Mouse (Mus musculus) urinary bladder, postnatal 4 days (tissue): ENCODE results near the gene Dhx16.
"Not testable (repeated sequence)": the region's sequence is repeated elsewhere in the genome, so short reads cannot be mapped to it uniquely, and the experiment has no call there.

Experiments used
- DNase-seq, 2 experiments: peaks; one replicate each; pipeline ENCODE4 v3.0.0; 2021 to 2022; ENCODE audit warnings: low spot score in 2 of 2

Dhx16 gene

GRCm38 (mm10) chr17:35920384-35920783, 40.8 kb downstream of the Dhx16 start:
- no peak for DNase-seq

- DNase-seq: no peak
Observed at GRCm38 (mm10) chr17:35920862-35921562, 41.4 kb downstream of the Dhx16 start.

DNA sequence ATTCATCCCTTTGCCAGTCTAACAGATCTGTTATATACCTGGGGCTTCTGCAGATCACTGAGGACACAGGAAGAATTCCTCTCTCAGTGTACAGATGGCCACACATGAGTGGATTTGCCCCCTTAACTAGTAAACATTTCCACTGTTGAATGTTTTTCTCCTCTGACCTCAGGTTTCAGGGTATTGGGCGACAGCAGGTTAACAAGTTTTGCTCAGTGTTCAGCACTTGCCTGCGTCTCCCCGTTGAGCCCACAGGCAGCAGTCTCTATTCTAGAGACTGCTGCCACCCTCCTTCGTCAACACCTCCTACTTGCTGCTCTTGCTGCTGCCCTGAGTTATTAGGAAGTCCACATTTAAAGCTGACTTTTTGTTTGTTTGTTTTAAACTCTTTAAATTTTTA, 42.1 kb downstream of the Dhx16 start:
- DNase-seq: no peak

- DNase-seq: no peak
Observed at GRCm38 (mm10) chr17:35922566-35922965, 42.9 kb downstream of the Dhx16 start.

DNA sequence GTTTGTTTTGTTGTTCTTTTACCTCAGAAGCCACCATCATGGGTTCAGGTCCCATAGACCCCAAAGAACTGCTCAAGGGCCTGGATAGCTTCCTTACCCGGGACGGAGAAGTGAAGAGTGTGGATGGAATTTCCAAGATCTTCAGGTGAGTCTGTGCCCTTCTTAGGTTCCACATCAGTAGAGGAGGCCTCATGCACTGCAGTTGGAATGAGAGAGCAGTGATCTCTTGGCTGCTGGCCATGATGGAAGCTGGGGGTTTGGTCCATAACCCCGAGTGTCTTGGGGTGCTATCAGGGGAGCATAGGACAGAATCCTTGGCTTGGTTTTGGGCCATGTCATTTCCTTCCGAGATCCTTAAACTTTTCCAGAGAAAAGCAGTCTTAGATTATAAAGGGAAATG, 43.7 kb downstream of the Dhx16 start:
- DNase-seq: no peak

DNA sequence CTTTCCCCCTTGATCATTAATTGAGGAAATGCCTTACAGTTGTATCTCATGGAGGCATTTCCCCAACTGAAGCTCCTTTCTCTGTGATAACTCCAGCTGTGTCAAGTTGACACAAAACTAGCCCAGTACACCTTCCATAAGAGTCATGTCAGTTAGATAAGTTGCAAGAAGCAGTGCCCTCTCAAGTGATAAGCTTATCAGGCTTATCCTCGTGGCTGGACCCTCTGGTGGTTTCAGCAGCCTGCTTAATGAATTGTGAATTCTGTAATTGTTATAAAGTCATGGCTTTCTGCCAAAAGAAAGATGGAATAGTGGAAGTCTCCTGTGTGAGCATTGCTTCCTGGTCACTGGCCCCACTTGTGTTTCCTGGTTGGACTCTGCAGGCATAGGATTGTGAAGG, 47.9 kb downstream of the Dhx16 start:
- DNase-seq: no peak

DNA sequence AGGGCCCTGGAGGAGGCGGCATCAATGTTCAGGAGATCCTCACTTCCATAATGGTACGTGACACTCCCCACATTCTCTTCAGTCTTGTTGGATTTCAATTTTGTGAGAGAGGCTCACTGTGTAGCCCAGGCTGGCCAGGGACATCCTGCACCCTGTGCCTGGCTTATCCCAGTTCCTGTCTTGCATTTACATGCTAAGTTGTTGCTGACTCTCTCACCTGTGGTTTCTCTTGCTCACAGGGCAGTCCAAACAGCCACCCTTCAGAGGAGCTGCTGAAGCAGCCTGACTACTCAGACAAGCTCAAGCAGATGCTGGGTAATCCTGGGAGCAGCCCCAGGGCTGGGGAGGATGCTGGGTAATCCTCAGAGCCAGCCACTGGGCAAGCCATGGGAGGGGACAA, 49.9 kb downstream of the Dhx16 start:
- DNase-seq: no peak

- no peak for DNase-seq
Observed at GRCm38 (mm10) chr17:35930627-35931026, 51.0 kb downstream of the Dhx16 start.

GRCm38 (mm10) chr17:35932608-35933007, 53.0 kb downstream of the Dhx16 start:
- DNase-seq: no peak

- not testable (repeated sequence) for DNase-seq
Observed at GRCm38 (mm10) chr17:35935763-35936162, 56.1 kb downstream of the Dhx16 start.

DNA sequence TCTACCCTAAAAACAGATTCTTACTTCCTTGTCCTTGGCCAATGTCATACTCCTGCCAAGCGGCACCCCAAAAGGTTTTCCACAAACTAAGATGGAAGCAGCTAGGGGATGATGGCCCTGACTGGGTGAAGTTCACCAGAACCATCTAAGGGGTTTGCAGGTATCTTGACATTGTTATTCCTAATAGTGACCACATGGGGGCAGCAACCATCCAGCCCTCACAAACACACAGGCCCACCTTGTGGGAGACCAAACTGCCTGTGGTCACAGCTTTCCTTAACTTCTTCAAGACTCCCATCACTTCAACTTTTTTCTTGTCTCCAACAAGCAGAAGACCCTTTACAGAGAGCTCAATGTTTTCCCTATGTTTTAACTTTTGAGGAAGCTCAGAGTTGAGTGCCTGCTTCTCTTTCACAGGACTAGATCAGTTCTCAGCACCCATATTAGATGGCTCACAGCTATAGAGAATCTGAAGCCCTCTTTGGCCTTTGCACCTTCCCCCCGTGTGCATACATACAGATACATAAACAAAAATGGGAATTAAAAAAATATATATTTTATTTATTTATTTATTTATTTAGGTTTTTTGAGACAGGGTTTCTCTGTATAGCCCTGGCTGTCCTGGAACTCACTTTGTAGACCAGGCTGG, 58.2 kb downstream of the Dhx16 start:
- no peak for DNase-seq

DNA sequence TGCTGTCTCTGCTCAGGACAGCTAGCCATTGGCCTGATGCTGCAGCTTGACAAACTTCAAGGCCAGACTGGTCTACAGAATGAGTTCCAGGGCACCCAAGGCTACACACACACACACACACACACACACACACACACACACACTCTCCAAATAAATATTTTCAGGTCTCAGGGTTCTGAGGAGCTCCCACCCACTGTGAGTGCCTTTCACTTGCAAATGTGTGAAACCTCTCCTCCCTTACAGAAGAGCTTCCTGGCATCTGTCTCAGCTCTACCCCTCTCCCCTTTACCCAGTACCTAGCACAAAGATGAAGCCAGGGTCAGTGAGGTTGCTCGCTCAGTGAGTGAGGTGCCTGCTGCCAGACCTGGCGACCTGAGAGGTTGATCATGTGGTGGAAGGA, 59.5 kb downstream of the Dhx16 start:
- DNase-seq: no peak

GRCm38 (mm10) chr17:35939941-35940340, 60.3 kb downstream of the Dhx16 start:
- DNase-seq: no peak
